Mouse (Mus musculus) heart, embryonic 11.5 days (tissue): ENCODE data around the gene Ssbp1. TPM values are rescaled to one million over a fixed set of nuclear protein-coding genes. Genes with fewer than 3 reads are reported as not detected.

Experiments
- ATAC-seq: fragments of 200-750 bp; cut with Nextera tagmentation; replicated peaks from 2 replicates; pipeline ENCODE4 v1.8.0; 2017; ENCODE audit warnings: moderate library complexity; ENCODE audit not compliant: insufficient number of reproducible peaks, low FRiP score, low TSS enrichment
- H3K27ac ChIP-seq: fragments of 300-500 bp; sonication (generic); 2 replicates; pipeline ENCODE4 v1.5.1; 2014; ENCODE audit warnings: mild to moderate bottlenecking, low read depth, low read length
- H3K27me3 ChIP-seq: fragments of 300-500 bp; sonication (generic); 2 replicates; pipeline ENCODE4 v1.6.1; 2014; ENCODE audit warnings: mild to moderate bottlenecking, low read length, mixed read lengths; ENCODE audit not compliant: control insufficient read depth, insufficient read depth
- H3K36me3 ChIP-seq: fragments of 300-500 bp; sonication (generic); 2 replicates; pipeline ENCODE4 v1.6.1; 2014; ENCODE audit warnings: mild to moderate bottlenecking, low read length, moderate library complexity, mixed read lengths; ENCODE audit not compliant: control insufficient read depth, insufficient read depth
- H3K4me1 ChIP-seq: fragments of 300-500 bp; sonication (generic); 2 replicates; pipeline ENCODE4 v1.6.1; 2014; ENCODE audit warnings: low read length; ENCODE audit not compliant: control insufficient read depth, insufficient read depth
- H3K4me2 ChIP-seq: fragments of 300-500 bp; sonication (generic); 2 replicates; pipeline ENCODE4 v1.6.1; 2014; ENCODE audit warnings: mild to moderate bottlenecking, moderate library complexity
- H3K4me3 ChIP-seq: fragments of 300-500 bp; sonication (generic); 2 replicates; pipeline ENCODE4 v1.5.1; 2014; ENCODE audit warnings: low read depth, low read length
- H3K9ac ChIP-seq: fragments of 300-500 bp; sonication (generic); 2 replicates; pipeline ENCODE4 v1.6.1; 2014; ENCODE audit warnings: mild to moderate bottlenecking, low read depth, low read length, moderate library complexity
- H3K9me3 ChIP-seq: fragments of 300-500 bp; sonication (generic); replicated peaks from 2 replicates; pipeline ENCODE4 v1.6.1; 2016; ENCODE audit warnings: low read length; ENCODE audit not compliant: control insufficient read depth
- WGBS: fragments of 180-500 bp; shearing (Covaris S2); extraction: QIAGEN DNeasy Blood & Tissue Kit; methylation state at CpG from one replicate; pipeline ENCODE4 v1.1.7; 2014; ENCODE audit not compliant: insufficient replicate concordance; 5-methylcytosine and 5-hydroxymethylcytosine counted together
- polyA plus RNA-seq: library from polyadenylated mRNA; unstranded; fragments of >200 nt; fragmentation: Nextera tagmentation; extraction: Ambion mirVana; gene quantifications from 2 replicates; pipeline ENCODE4 v1.2.1, GENCODE M21; 2014

Ssbp1 gene
- polyA plus RNA-seq, 1 experiment from 2014 or later = 112 TPM

DNA sequence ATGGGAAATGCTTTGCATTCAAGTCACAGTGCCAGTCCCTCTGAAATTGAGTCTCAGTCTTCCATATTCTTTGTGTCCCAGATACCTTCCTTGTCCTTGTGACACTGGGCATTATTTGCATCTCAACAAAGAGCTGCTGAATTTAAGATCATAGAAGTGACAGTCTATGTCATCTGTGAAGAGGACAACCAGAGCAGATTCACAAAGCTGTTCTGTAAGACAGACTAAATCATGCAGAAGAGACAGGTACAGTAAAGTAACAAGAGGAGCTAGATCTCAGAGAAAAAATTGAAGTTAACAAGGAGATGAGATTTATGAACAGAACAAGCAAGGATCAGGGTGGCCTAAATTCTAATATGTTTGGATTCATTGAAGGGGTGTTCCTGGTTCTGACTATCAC, 19.8 kb downstream of the Ssbp1 start, which contains the start of gene Tas2r137:
TSS of gene Tas2r137 (plus strand) at position 301 of the 400 bp plus-strand sequence.
- H3K27ac ChIP-seq = no peak within 1 kb of the TSS
- H3K9ac ChIP-seq = no peak within 1 kb of the TSS
- no peaks in the 10 kb centered on the region for H3K9me3 ChIP-seq
- no peaks in the 10 kb centered on the region for H3K36me3 ChIP-seq
- H3K27me3 ChIP-seq = no peaks in the 10 kb centered on the region
- ATAC-seq = no peak
- H3K4me2 ChIP-seq = no peak within 1 kb of the TSS
- H3K4me1 ChIP-seq = no peaks in the 10 kb centered on the region
- no peak within 1 kb of the TSS for H3K4me3 ChIP-seq

DNA sequence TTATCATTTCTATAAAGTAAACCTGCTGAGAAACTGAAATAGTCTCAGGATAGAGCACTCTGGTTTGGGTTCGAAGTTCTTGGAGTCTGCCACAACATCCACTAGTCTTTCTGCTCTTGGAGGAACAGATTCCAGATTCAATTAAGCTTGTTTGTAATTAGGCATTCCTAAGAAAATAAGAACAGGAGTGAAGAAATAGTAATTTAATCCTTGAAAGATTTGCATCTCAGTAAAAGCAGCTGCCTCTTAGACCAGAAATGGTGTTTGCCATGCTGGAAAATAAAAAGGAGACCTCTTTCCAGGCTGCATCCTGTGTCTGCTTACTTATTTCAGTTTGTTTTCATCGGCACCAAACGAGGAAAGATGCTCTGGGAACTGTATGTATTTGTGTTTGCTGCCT, 22.1 kb downstream of the Ssbp1 start, which contains the start of gene Tas2r108:
TSS of gene Tas2r108 (plus strand) at position 301 of the 400 bp plus-strand sequence.
- WGBS = 84% methylated on average over 3 of the region's 3 CpGs

DNA sequence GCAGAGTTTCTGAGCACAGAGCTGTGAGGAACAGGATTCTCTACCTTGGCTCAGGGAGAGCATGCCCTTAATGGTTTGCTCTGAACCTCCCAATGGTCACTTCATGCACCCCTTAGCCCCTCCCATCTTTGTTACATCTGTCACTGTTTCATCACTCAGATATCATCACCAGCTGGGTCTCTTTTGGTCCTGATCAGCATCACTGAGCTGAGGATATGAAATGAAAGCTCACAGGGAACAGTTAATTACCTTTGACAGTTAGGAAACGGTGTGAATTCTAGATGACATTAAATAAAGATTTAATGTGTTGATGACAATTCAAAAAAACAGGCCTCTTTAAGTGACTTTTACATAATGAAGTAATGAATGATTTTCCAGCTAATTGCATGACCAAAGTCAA, 48.3 kb downstream of the Ssbp1 start, which contains the start of gene Prss37:
TSS of gene Prss37 (minus strand) at position 101 of the 400 bp plus-strand sequence.
- Histone ChIP-seq H3K9me3 (no peaks in the 10 kb centered on the region), H3K27me3 (no peaks in the 10 kb centered on the region), H3K27ac (no peak within 1 kb of the TSS), H3K9ac (no peak within 1 kb of the TSS), H3K4me2 (no peak within 1 kb of the TSS), H3K4me1 (no peaks in the 10 kb centered on the region), H3K36me3 (no peaks in the 10 kb centered on the region), H3K4me3 (no peak within 1 kb of the TSS)
- no peak for ATAC-seq
- WGBS = 83% methylated on average over 1 of the region's 1 CpGs

More for the DNA sequence above, 22.1 kb downstream of the Ssbp1 start, which contains the start of gene Tas2r108:
- Histone ChIP-seq H3K36me3 (no peaks in the 10 kb centered on the region), H3K4me1 (no peaks in the 10 kb centered on the region), H3K27me3 (no peaks in the 10 kb centered on the region), H3K4me2 (no peak within 1 kb of the TSS), H3K27ac (no peak within 1 kb of the TSS), H3K4me3 (no peak within 1 kb of the TSS), H3K9ac (no peak within 1 kb of the TSS), H3K9me3 (no peaks in the 10 kb centered on the region)
- ATAC-seq = no peak

Other genes starting within 250 kb of the Ssbp1 start
- 41.5 and 48.7 TPM in 2 replicates for gene Agk, start 146.2 kb upstream of the Ssbp1 start, polyA plus RNA-seq
- gene E330009J07Rik, start 35.2 kb upstream of the Ssbp1 start, polyA plus RNA-seq = 3.4 and 3.7 TPM in 2 replicates
- not detected in 2 replicates for gene Wee2, start 32.3 kb upstream of the Ssbp1 start, polyA plus RNA-seq
- gene Tas2r137, start 19.9 kb downstream of the Ssbp1 start, polyA plus RNA-seq = not detected in 2 replicates
- gene Tas2r108, start 22.2 kb downstream of the Ssbp1 start, polyA plus RNA-seq = 0.31 TPM in 1 of 2 replicates, not detected in the other
- gene Prss37, start 48.2 kb downstream of the Ssbp1 start, polyA plus RNA-seq = not detected in 2 replicates
- gene Olfr461, start 83.7 kb downstream of the Ssbp1 start, polyA plus RNA-seq = not detected in 2 replicates
- gene Olfr460, start 98.1 kb downstream of the Ssbp1 start, polyA plus RNA-seq = 0.06 TPM in 1 of 2 replicates, not detected in the other
- gene Clec5a, start 114.5 kb downstream of the Ssbp1 start, polyA plus RNA-seq = 0.17 and 0.57 TPM in 2 replicates
- gene Tas2r138, start 142.0 kb downstream of the Ssbp1 start, polyA plus RNA-seq = not detected in 2 replicates
- 0.04 and 0.06 TPM in 2 replicates for gene Mgam, start 157.5 kb downstream of the Ssbp1 start, polyA plus RNA-seq